ENCODE assay signal across 9 mouse cellular contexts in genomic region chr14:79549343-79549742, GRCm38 (mm10). TPM values are rescaled to one million over a fixed set of nuclear protein-coding genes. Genes with fewer than 3 reads are reported as not detected.
DNase-seq lines count a peak whose midpoint lies in the region; ATAC-seq and TF ChIP-seq lines count a peak whose summit lies in the region.
"Had no signal": no experiment of that assay in that cellular context is flagged by ENCODE, and none has a peak within 500 bp of the region (broad histone marks: within the 10 kb centered on the region; RNA-seq: fewer than 3 reads in every experiment).

No protein-coding gene starts in this region.

- intact Hi-C loops in left cerebral cortex, postnatal 4 days (cut with DNase I) = no loop called here

- H3K36me3 ChIP-seq in liver, embryonic 15.5 days (replicated peaks) = 0 out of 2 replicates have a peak, but pooled peaks cover 4% of the 10 kb centered on the region
- no peaks in the 10 kb centered on the region for H3K36me3 ChIP-seq in stomach, embryonic 14.5 days (ENCODE audit: control insufficient read depth, insufficient read depth, low read length)

- H3K4me1 ChIP-seq in liver, embryonic 15.5 days (replicated peaks) = peaks cover 22% of the 10 kb centered on the region
- H3K4me1 ChIP-seq in embryonic fibroblast, embryonic 13.5 days (ENCODE audit: control insufficient read depth, insufficient read depth, low read length) = peaks cover 4% of the 10 kb centered on the region; the same call in 1 of the 2 replicates
- H3K4me1 ChIP-seq in stomach, embryonic 14.5 days (ENCODE audit: control insufficient read depth, insufficient read depth, low read length) = no peaks in the 10 kb centered on the region

- no peak overlapping the region for H3K4me2 ChIP-seq in liver, embryonic 15.5 days
- no peak overlapping the region for H3K4me2 ChIP-seq in stomach, embryonic 14.5 days (replicated peaks; ENCODE audit: low read depth, low read length)
- H3K4me2 ChIP-seq: liver, embryonic 13.5 days had no signal

- no peak overlapping the region for H3K9ac ChIP-seq in liver, embryonic 15.5 days
- no peak overlapping the region for H3K9ac ChIP-seq in stomach, embryonic 14.5 days (replicated peaks; ENCODE audit: low read depth, low read length)
- H3K9ac ChIP-seq: liver, embryonic 13.5 days had no signal

- H3K27me3 ChIP-seq in liver, embryonic 15.5 days = no peaks in the 10 kb centered on the region
- no peaks in the 10 kb centered on the region for H3K27me3 ChIP-seq in stomach, embryonic 14.5 days (ENCODE audit: control insufficient read depth, insufficient read depth, low read length)
- H3K27me3 ChIP-seq: liver, embryonic 13.5 days had no signal

- DNase-seq in liver = no peak
- peak; percentile 40 to 63 for DNase-seq in layer of hippocampus, adult 8-10 months (ENCODE audit: low spot score in 2 of 2)
- no peak for DNase-seq in left cerebral cortex, adult 9 months (ENCODE audit: low spot score in 2 of 2)
- no peak for DNase-seq in left cerebral cortex, postnatal 4 days
- DNase-seq in cerebellum, postnatal 25 days = no peak
- DNase-seq: liver, embryonic 13.5 days had no signal

- H3K4me3 ChIP-seq in liver, embryonic 15.5 days (replicated peaks) = no peak overlapping the region
- no peak overlapping the region for H3K4me3 ChIP-seq in embryonic fibroblast, embryonic 13.5 days (ENCODE audit: insufficient read depth, low read length)
- no peak overlapping the region for H3K4me3 ChIP-seq in stomach, embryonic 14.5 days (ENCODE audit: low read depth, low read length)
- H3K4me3 ChIP-seq: liver, embryonic 13.5 days had no signal

- WGBS in liver, embryonic 15.5 days (ENCODE audit: insufficient replicate concordance) = 66% methylated on average over 7 of the region's 7 CpGs
- 39% methylated on average over 7 of the region's 7 CpGs for WGBS in stomach, embryonic 14.5 days

- H3K9me3 ChIP-seq in liver, embryonic 15.5 days (replicated peaks) = no peaks in the 10 kb centered on the region
- H3K9me3 ChIP-seq in stomach, embryonic 14.5 days (ENCODE audit: control insufficient read depth, low read depth, low read length) = no peaks in the 10 kb centered on the region
- H3K9me3 ChIP-seq: liver, embryonic 13.5 days had no signal

- no peak for TF ChIP-seq POLR2A in embryonic fibroblast, embryonic 13.5 days (IDR thresholded peaks at IDR 0.05; ENCODE audit: low read depth, low read length)

- ATAC-seq in liver, embryonic 15.5 days (ENCODE audit: insufficient read depth) = no peak
- ATAC-seq in stomach, embryonic 14.5 days (ENCODE audit: insufficient number of reproducible peaks, insufficient read depth, low FRiP score, low read depth) = peak; percentile 65; the same call in 1 of the 2 replicates

- peak overlapping the region; percentile 39; the same call in 1 of the 2 replicates for H3K27ac ChIP-seq in liver, embryonic 15.5 days (replicated peaks)
- H3K27ac ChIP-seq in embryonic fibroblast, embryonic 13.5 days (ENCODE audit: insufficient read depth, low read length) = peak overlapping the region; percentile 83
- H3K27ac ChIP-seq in stomach, embryonic 14.5 days (ENCODE audit: low read length) = peak overlapping the region; percentile 33; the same call in 1 of the 2 replicates
- H3K27ac ChIP-seq: liver, embryonic 13.5 days had no signal

- TF ChIP-seq CTCF in embryonic fibroblast, embryonic 13.5 days (IDR thresholded peaks at IDR 0.05; ENCODE audit: borderline replicate concordance, insufficient read depth, low read length) = no peak

RNA-seq across cellular contexts. Expression of gene Sugt1, which starts 38.1 kb away (rescaled TPM):
- polyA plus RNA-seq in liver, embryonic 15.5 days (2015; fragmentation: Nextera tagmentation; extraction: Ambion mirVana) = 31.6 and 34.0 TPM in 2 replicates
- polyA plus RNA-seq in embryonic fibroblast, embryonic 13.5 days (2011; ENCODE audit: insufficient read length, low read depth, missing spikeins) = 186 and 200 TPM in 2 replicates
- total RNA-seq in layer of hippocampus, adult 8-10 months (2022) = 10 to 100 TPM; 76.6 to 98.3 (median 84.8) TPM
- polyA plus RNA-seq in stomach, embryonic 14.5 days (2014; fragmentation: Nextera tagmentation; extraction: Ambion mirVana) = 121 and 127 TPM in 2 replicates
- total RNA-seq in left cerebral cortex, postnatal 4 days (2021) = 10 to 100 TPM; 74.3 to 83.4 TPM

Comparison
In these comparisons a context has a peak if more than half of its experiments do, and no peak if none do; other contexts are left out.
1. H3K27ac ChIP-seq: peak in every context shown above with its lines; median percentile 83 in embryonic fibroblast, embryonic 13.5 days; 39 in liver, embryonic 15.5 days; 33 in stomach, embryonic 14.5 days.
2. DNase-seq: peak in layer of hippocampus, adult 8-10 months (2 of 2); none in liver (single experiment), left cerebral cortex, adult 9 months (0 of 2), left cerebral cortex, postnatal 4 days (single experiment) and cerebellum, postnatal 25 days (0 of 2).